Mouse (Mus musculus) embryonic facial prominence, embryonic 15.5 days (tissue): Measurements from ENCODE around the gene Clca3a2. TPM values are rescaled to one million over a fixed set of nuclear protein-coding genes. Genes with fewer than 3 reads are reported as not detected.
"Not testable (repeated sequence)": the region's sequence is repeated elsewhere in the genome, so short reads cannot be mapped to it uniquely, and the experiment has no call there.

Experiments
- ATAC-seq: fragments of 200-750 bp; cut with Nextera tagmentation; 2 replicates; pipeline ENCODE4 v1.8.0; 2017; ENCODE audit warnings: low read depth, moderate TSS enrichment; ENCODE audit not compliant: insufficient number of reproducible peaks, low FRiP score, low TSS enrichment
- H3K27ac ChIP-seq: fragments of 300-500 bp; sonication (generic); replicated peaks from 2 replicates; pipeline ENCODE4 v1.5.1; 2015; ENCODE audit warnings: mild to moderate bottlenecking, inconsistent platforms
- H3K27me3 ChIP-seq: fragments of 300-500 bp; sonication (generic); 2 replicates; pipeline ENCODE4 v1.6.1; 2015; ENCODE audit warnings: inconsistent platforms
- H3K36me3 ChIP-seq: fragments of 300-500 bp; sonication (generic); 2 replicates; pipeline ENCODE4 v1.6.1; 2015; ENCODE audit warnings: mild to moderate bottlenecking, inconsistent platforms
- H3K4me1 ChIP-seq: fragments of 300-500 bp; sonication (generic); 2 replicates; pipeline ENCODE4 v1.6.1; 2015; ENCODE audit warnings: inconsistent platforms
- H3K4me2 ChIP-seq: fragments of 300-500 bp; sonication (generic); replicated peaks from 2 replicates; pipeline ENCODE4 v1.6.1; 2015; ENCODE audit warnings: mild to moderate bottlenecking, inconsistent platforms
- H3K4me3 ChIP-seq: fragments of 300-500 bp; sonication (generic); replicated peaks from 2 replicates; pipeline ENCODE4 v1.5.1; 2015; ENCODE audit warnings: mild to moderate bottlenecking, inconsistent platforms
- H3K9ac ChIP-seq: fragments of 300-500 bp; sonication (generic); 2 replicates; pipeline ENCODE4 v1.6.1; 2015; ENCODE audit warnings: inconsistent platforms
- H3K9me3 ChIP-seq: fragments of 300-500 bp; sonication (generic); replicated peaks from 2 replicates; pipeline ENCODE4 v1.6.1; 2016; ENCODE audit warnings: inconsistent platforms
- WGBS: fragments of 180-500 bp; shearing (Covaris S2); methylation state at CpG from one replicate; pipeline ENCODE4 v1.1.7; 2015; 5-methylcytosine and 5-hydroxymethylcytosine counted together
- polyA plus RNA-seq: library from polyadenylated mRNA; unstranded; fragments of >200 nt; fragmentation: Nextera tagmentation; extraction: Ambion mirVana; gene quantifications from 2 replicates; pipeline ENCODE4 v1.2.1, GENCODE M21; 2015

Gene Clca3a2
- polyA plus RNA-seq, 1 experiment from 2014 or later = 1.7 TPM

DNA sequence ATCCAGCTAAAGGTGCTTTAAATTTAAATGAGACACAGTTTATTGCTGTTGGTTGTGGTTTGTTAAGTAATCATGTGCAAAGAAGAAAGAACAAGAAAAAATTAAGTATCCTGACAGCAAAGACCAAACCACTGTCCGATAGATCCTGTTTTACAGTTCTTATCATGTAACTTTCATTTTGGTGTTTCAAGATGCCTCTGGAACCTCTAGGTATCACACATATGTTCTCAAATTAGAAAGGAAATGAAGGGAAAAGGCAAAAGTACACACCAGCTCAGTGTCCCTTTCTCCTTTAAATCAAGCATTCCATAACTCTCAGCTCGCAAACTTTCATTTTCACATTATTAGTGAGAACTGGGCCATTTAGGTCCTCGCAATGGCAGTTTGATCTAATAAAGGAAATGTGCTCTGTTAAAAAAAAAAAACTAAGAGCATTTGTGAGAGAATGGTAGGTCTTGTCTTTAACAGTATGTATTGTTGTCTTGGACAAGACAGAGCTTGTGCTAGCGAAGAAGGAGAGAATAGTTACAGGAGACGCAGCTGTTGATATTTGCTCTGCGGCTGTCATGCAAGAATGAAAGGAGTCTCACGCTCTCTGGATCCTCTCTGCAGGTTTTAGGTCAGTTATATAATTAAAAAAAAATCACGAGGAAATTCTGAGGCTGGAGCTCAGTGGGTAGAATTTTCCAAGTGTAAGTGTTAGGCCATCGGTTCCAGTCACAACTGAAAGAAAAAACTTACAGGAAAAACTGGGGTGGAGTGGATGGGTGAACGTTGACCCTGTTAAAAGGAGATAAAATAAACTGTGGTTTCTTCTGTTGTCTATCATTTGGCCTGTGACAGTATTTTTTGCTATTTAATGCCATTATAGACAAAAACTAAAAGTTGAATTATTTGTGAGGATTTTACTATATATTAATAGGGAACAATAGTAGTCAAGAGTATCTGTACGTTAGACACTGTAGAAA lies 33.8 kb downstream of the Clca3a2 start:
- Histone ChIP-seq H3K36me3 (no peaks in the 10 kb centered on the region), H3K9ac (no peak overlapping the region), H3K27me3 (no peaks in the 10 kb centered on the region), H3K27ac (no peak overlapping the region), H3K4me1 (no peaks in the 10 kb centered on the region), H3K4me2 (no peak overlapping the region), H3K9me3 (no peaks in the 10 kb centered on the region), H3K4me3 (no peak overlapping the region)
- no peak for ATAC-seq
- 71% methylated on average over 11 of the region's 11 CpGs for WGBS

DNA sequence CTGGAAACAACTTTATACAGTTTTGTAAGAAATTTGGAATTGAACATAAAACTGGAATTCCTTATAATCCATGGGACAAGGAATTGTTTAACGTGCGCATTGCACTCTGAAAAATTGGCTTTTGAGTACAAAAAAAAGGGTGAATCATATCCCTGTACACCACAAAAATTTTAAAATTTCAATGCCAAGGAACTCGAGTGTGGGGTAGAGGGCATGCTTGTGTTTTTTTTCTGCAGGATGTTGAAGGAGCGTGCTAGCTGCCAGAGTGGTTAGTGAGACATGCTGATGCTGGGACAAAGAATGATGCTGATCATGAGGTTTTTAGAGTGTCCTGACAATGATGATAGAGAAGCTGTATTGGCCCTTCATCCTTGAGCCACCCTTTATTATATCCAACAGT lies 54.1 kb downstream of the Clca3a2 start:
- Histone ChIP-seq H3K27ac (no peak overlapping the region), H3K4me2 (no peak overlapping the region), H3K27me3 (no peaks in the 10 kb centered on the region), H3K9me3 (no peaks in the 10 kb centered on the region), H3K4me3 (no peak overlapping the region), H3K36me3 (no peaks in the 10 kb centered on the region), H3K9ac (no peak overlapping the region), H3K4me1 (no peaks in the 10 kb centered on the region)
- 73% methylated on average over 4 of the region's 4 CpGs for WGBS
- no peak for ATAC-seq

- Histone ChIP-seq H3K4me3 (no peak overlapping the region), H3K36me3 (no peaks in the 10 kb centered on the region), H3K4me2 (no peak overlapping the region), H3K27ac (no peak overlapping the region), H3K4me1 (no peaks in the 10 kb centered on the region), H3K27me3 (no peaks in the 10 kb centered on the region), H3K9ac (no peak overlapping the region), H3K9me3 (no peaks in the 10 kb centered on the region)
- 70% methylated on average over 6 of the region's 6 CpGs for WGBS
- no peak for ATAC-seq
Observed at GRCm38 (mm10) chr3:144761454-144761853, 57.8 kb downstream of the Clca3a2 start.

GRCm38 (mm10) chr3:144760592-144761309 lies 58.5 kb downstream of the Clca3a2 start, which contains the start of gene Clca3a1:
Clca3a1 (minus strand) TSS chr3:144760977.
- WGBS = 69% methylated on average over 9 of the region's 11 CpGs
- H3K27ac ChIP-seq = no peak within 1 kb of the TSS
- peak; percentile 29; the same call in 1 of the 2 replicates for ATAC-seq
- no peaks in the 10 kb centered on the region for H3K9me3 ChIP-seq
- H3K4me2 ChIP-seq = no peak within 1 kb of the TSS
- H3K4me3 ChIP-seq = no peak within 1 kb of the TSS
- H3K27me3 ChIP-seq = no peaks in the 10 kb centered on the region
- H3K36me3 ChIP-seq = no peaks in the 10 kb centered on the region
- H3K9ac ChIP-seq = no peak within 1 kb of the TSS
- H3K4me1 ChIP-seq = no peaks in the 10 kb centered on the region

GRCm38 (mm10) chr3:144759719-144760118 lies 59.6 kb downstream of the Clca3a2 start:
- Histone ChIP-seq H3K4me1 (no peaks in the 10 kb centered on the region), H3K9me3 (no peaks in the 10 kb centered on the region), H3K4me2 (no peak overlapping the region), H3K4me3 (no peak overlapping the region), H3K27ac (no peak overlapping the region), H3K27me3 (no peaks in the 10 kb centered on the region), H3K9ac (no peak overlapping the region), H3K36me3 (no peaks in the 10 kb centered on the region)
- 73% methylated on average over 3 of the region's 3 CpGs for WGBS
- ATAC-seq = no peak

DNA sequence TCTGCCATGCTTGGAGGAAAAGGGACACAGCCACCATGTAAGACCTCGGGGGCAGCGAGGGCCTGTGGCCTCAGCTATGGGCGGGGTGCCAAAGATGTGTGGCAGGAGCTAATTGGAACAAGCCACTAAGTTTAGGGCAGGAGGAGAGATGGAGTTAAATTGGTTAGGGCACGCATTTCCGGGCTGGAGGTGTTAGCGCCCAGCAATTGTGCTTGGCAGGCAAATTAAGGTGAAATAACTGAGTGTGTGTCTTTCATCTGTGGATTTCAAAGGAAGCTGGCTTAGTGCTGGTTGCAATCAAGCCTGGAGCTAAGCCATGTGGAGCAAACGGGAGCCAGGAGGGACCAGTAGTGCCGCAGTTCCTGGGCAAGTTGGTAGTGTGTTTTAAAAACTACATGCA lies 63.2 kb downstream of the Clca3a2 start:
- not testable (repeated sequence) for ATAC-seq, H3K9me3 ChIP-seq, H3K27ac ChIP-seq, H3K4me3 ChIP-seq, H3K27me3 ChIP-seq, H3K4me1 ChIP-seq, H3K9ac ChIP-seq, H3K36me3 ChIP-seq, H3K4me2 ChIP-seq
- WGBS = 59% methylated on average over 8 of the region's 8 CpGs

- Histone ChIP-seq H3K27me3 (no peaks in the 10 kb centered on the region), H3K9me3 (no peaks in the 10 kb centered on the region), H3K9ac (no peak overlapping the region), H3K27ac (no peak overlapping the region), H3K4me2 (no peak overlapping the region), H3K36me3 (no peaks in the 10 kb centered on the region), H3K4me1 (no peaks in the 10 kb centered on the region), H3K4me3 (no peak overlapping the region)
- no peak for ATAC-seq
- WGBS = 4% methylated on average over 2 of the region's 2 CpGs
Observed at GRCm38 (mm10) chr3:144753120-144753519, 66.2 kb downstream of the Clca3a2 start.

- not testable (repeated sequence) for H3K4me1 ChIP-seq, ATAC-seq, H3K9ac ChIP-seq, H3K36me3 ChIP-seq, H3K4me2 ChIP-seq, H3K27ac ChIP-seq, H3K4me3 ChIP-seq, H3K27me3 ChIP-seq, H3K9me3 ChIP-seq
- WGBS = 59% methylated on average over 20 of the region's 21 CpGs
Observed at GRCm38 (mm10) chr3:144749062-144749963, 70.0 kb downstream of the Clca3a2 start.

DNA sequence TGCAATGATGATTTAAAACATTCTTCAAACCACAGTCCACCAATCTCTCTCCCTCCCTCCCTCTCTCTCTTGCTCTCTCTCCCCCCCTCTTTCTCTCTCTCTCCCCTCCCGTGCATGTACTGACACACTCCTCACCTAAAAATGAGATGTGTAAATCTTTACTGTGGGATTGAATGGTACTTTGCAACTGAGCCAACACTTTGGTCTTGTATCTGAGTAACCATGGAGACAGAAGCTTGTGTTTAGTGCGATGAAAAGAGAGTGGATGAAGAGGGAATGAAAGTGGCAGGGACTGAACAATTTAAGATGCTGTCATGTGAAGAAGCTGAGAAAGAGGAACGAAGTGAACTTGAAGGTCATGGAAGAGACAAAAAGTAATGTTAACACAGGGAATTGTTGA lies 71.6 kb downstream of the Clca3a2 start:
- not testable (repeated sequence) for ATAC-seq, H3K36me3 ChIP-seq, H3K9ac ChIP-seq, H3K4me2 ChIP-seq, H3K9me3 ChIP-seq, H3K27ac ChIP-seq, H3K4me3 ChIP-seq, H3K27me3 ChIP-seq, H3K4me1 ChIP-seq
- 52% methylated on average over 3 of the region's 3 CpGs for WGBS
